In the genomic region with DNA sequence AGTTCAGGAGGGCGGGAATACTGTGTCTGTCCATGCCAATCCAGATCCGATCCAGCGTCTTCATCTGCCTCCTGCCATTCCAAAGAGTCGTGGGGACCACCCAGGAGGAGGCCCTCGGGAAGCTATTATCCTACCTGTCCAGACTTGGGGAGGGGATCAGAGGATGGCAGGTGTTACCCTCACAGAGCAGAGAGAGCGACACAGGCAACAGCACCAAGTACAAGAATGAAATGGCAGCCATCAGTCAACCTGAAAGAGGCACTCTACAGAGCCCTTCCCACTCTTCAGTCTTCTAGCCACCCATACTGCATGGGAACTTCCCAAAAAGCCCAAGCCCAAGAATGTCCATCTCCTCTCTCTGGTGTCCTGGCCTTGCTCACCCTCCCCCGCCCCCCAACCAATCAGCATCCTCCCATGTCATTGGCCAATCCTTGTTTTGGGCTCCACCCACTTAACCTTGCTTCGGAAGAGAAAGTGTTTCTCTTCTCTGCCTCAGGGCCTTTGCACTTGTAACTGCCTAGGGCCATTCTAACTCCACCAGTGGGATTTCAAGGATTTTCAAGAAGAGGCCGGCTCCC, we compare ENCODE assay signal across 8 mouse cellular contexts. TPM values are rescaled to one million over a fixed set of nuclear protein-coding genes. Genes with fewer than 3 reads are reported as not detected.
A peak's percentile ranks its signal among the peaks of the same experiment; 100 is the strongest.
DNase-seq lines count a peak whose midpoint lies in the region; ATAC-seq and TF ChIP-seq lines count a peak whose summit lies in the region.

No protein-coding gene starts in this region.

- peak overlapping the region; percentile 81 for H3K27ac ChIP-seq in heart, embryonic 10.5 days
- H3K27ac ChIP-seq in MEL (ENCODE audit: control insufficient read depth, low read depth, low read length), result peak overlapping the region; percentile 56
- H3K27ac ChIP-seq in hindbrain, embryonic 12.5 days, result no peak overlapping the region
- no peak overlapping the region for H3K27ac ChIP-seq in midbrain, embryonic 11.5 days (ENCODE audit: low read depth, low read length)

- peaks cover 19% of the 10 kb centered on the region for H3K79me2 ChIP-seq in MEL (ENCODE audit: control insufficient read depth, insufficient read depth, low read length, poor library complexity)

- H3K9ac ChIP-seq in MEL (ENCODE audit: control insufficient read depth, low read depth, low read length, poor library complexity, severe bottlenecking), result peak overlapping the region; percentile 43
- peak overlapping the region; percentile 53; the same call in 1 of the 2 replicates for H3K9ac ChIP-seq in hindbrain, embryonic 12.5 days
- peak overlapping the region; percentile 56 for H3K9ac ChIP-seq in midbrain, embryonic 11.5 days (ENCODE audit: low read length)

- TF ChIP-seq RAD21 in MEL (IDR thresholded peaks at IDR 0.05; ENCODE audit: low read depth, low read length), result no peak

- peaks cover 76% of the 10 kb centered on the region for H3K27me3 ChIP-seq in heart, embryonic 10.5 days (ENCODE audit: insufficient read depth, poor library complexity, severe bottlenecking)
- H3K27me3 ChIP-seq in MEL (ENCODE audit: control insufficient read depth in 1 of 2, insufficient read depth in 2 of 2, low read length in 2 of 2), result no peaks in the 10 kb centered on the region
- H3K27me3 ChIP-seq in hindbrain, embryonic 12.5 days, result peaks cover 52% of the 10 kb centered on the region
- H3K27me3 ChIP-seq in midbrain, embryonic 11.5 days (ENCODE audit: control insufficient read depth, insufficient read depth, low read length), result peaks cover 38% of the 10 kb centered on the region

- H3K9me3 ChIP-seq in heart, embryonic 10.5 days, result no peaks in the 10 kb centered on the region
- H3K9me3 ChIP-seq in MEL (replicated peaks; ENCODE audit: insufficient read depth, low read length), result no peaks in the 10 kb centered on the region
- H3K9me3 ChIP-seq in hindbrain, embryonic 12.5 days (replicated peaks), result no peaks in the 10 kb centered on the region
- H3K9me3 ChIP-seq in midbrain, embryonic 11.5 days (ENCODE audit: control insufficient read depth, low read length), result no peaks in the 10 kb centered on the region

- peaks cover 28% of the 10 kb centered on the region for H3K4me1 ChIP-seq in heart, embryonic 10.5 days
- peaks cover 16 to 53% of the 10 kb centered on the region in 2 experiments for H3K4me1 ChIP-seq in MEL (ENCODE audit: control insufficient read depth in 1 of 2, insufficient read depth in 2 of 2, low read length in 2 of 2)
- peaks cover 19% of the 10 kb centered on the region for H3K4me1 ChIP-seq in hindbrain, embryonic 12.5 days
- H3K4me1 ChIP-seq in midbrain, embryonic 11.5 days (ENCODE audit: control insufficient read depth, insufficient read depth, low read length), result peaks cover 6% of the 10 kb centered on the region

- no peak for TF ChIP-seq POLR2A in MEL (IDR thresholded peaks at IDR 0.05; ENCODE audit: control insufficient read depth in 1 of 2, insufficient read depth in 1 of 2, low read depth in 1 of 2, low read length in 2 of 2, poor library complexity in 1 of 2)

- DNase-seq in heart, embryonic 10.5 days (ENCODE audit: low spot score), result no peak
- no peak for DNase-seq in heart, postnatal 4 days
- peak; percentile 71 for DNase-seq in MEL (ENCODE audit: low read depth, low spot score)
- peak; percentile 91 for DNase-seq in midbrain, embryonic 11.5 days (ENCODE audit: low spot score, missing footprints)
- no peak for DNase-seq in layer of hippocampus, adult 9-10 months (ENCODE audit: low spot score)
- DNase-seq in testis, postnatal 10 days (ENCODE audit: low spot score), result no peak
- no peak for DNase-seq in gastrocnemius, adult 18-20 months (ENCODE audit: low spot score)

- peak; percentile 15; the same call in 1 of the 2 replicates for ATAC-seq in hindbrain, embryonic 12.5 days (ENCODE audit: low FRiP score)
- ATAC-seq in midbrain, embryonic 11.5 days (ENCODE audit: low FRiP score), result peak; percentile 54

- no peak for TF ChIP-seq EP300 in MEL (IDR thresholded peaks at IDR 0.05; ENCODE audit: low read depth in 1 of 2, low read length in 2 of 2)

- H3K4me2 ChIP-seq in hindbrain, embryonic 12.5 days (replicated peaks), result peak overlapping the region; percentile 97
- H3K4me2 ChIP-seq in midbrain, embryonic 11.5 days, result peak overlapping the region; percentile 97

- H3K36me3 ChIP-seq in heart, embryonic 10.5 days, result no peaks in the 10 kb centered on the region
- peaks cover 0 to 34% of the 10 kb centered on the region in 2 experiments; a peak in 2 of 4 replicates for H3K36me3 ChIP-seq in MEL (ENCODE audit: control insufficient read depth in 1 of 2, insufficient read depth in 2 of 2, low read length in 2 of 2)
- no peaks in the 10 kb centered on the region for H3K36me3 ChIP-seq in hindbrain, embryonic 12.5 days
- H3K36me3 ChIP-seq in midbrain, embryonic 11.5 days (ENCODE audit: control insufficient read depth, insufficient read depth, low read length), result no peaks in the 10 kb centered on the region

- TF ChIP-seq CTCF in MEL (IDR thresholded peaks at IDR 0.05 in 2 of 3, conservative IDR thresholded peaks at IDR 0.05 in 1 of 3; ENCODE audit: control insufficient read depth in 1 of 3, insufficient read depth in 1 of 3, low read depth in 2 of 3, low read length in 3 of 3, poor library complexity in 1 of 3, severe bottlenecking in 1 of 3), result no peak

- 20% methylated on average over 9 of the region's 9 CpGs for WGBS in heart, embryonic 10.5 days
- 11% methylated on average over 9 of the region's 9 CpGs for WGBS in hindbrain, embryonic 12.5 days
- 15% methylated on average over 9 of the region's 9 CpGs for WGBS in midbrain, embryonic 11.5 days

- peak overlapping the region; percentile 84 for H3K4me3 ChIP-seq in heart, embryonic 10.5 days
- H3K4me3 ChIP-seq in MEL (ENCODE audit: control insufficient read depth in 1 of 2, insufficient read depth in 1 of 2, low read depth in 2 of 2, low read length in 2 of 2), result peak overlapping the region; percentile 50 to 77
- peak overlapping the region; percentile 56 for H3K4me3 ChIP-seq in hindbrain, embryonic 12.5 days
- H3K4me3 ChIP-seq in midbrain, embryonic 11.5 days (ENCODE audit: low read depth, low read length), result peak overlapping the region; percentile 58

TF ChIP-seq in MEL, 35 proteins besides CTCF, POLR2A, EP300 and RAD21:
- TF ChIP-seq MXI1 (IDR thresholded peaks at IDR 0.05; ENCODE audit: low read depth, low read length), result no peak
- TF ChIP-seq ZC3H11A (IDR thresholded peaks at IDR 0.05; ENCODE audit: low read depth, low read length), result no peak
- TF ChIP-seq MAZ (IDR thresholded peaks at IDR 0.05; ENCODE audit: low read depth, low read length), result peak; percentile 65
- TF ChIP-seq MAX (IDR thresholded peaks at IDR 0.05; ENCODE audit: low read length), result no peak
- TF ChIP-seq E2F4 (IDR thresholded peaks at IDR 0.05; ENCODE audit: borderline replicate concordance, low read depth, low read length), result no peak
- TF ChIP-seq ZMIZ1 (IDR thresholded peaks at IDR 0.05; ENCODE audit: low read depth, low read length), result 0 out of 2 replicates have a peak, but pooled peaks have one; percentile 6
- no peak for TF ChIP-seq MEF2A (IDR thresholded peaks at IDR 0.05; ENCODE audit: extremely low read depth, insufficient replicate concordance, low read depth, low read length, poor library complexity, severe bottlenecking)
- no peak for TF ChIP-seq RCOR1 (IDR thresholded peaks at IDR 0.05; ENCODE audit: low read depth, low read length)
- TF ChIP-seq TCF12 (IDR thresholded peaks at IDR 0.05; ENCODE audit: low read depth, low read length), result no peak
- peak; percentile 14 for TF ChIP-seq HCFC1 (IDR thresholded peaks at IDR 0.05; ENCODE audit: low read depth, low read length)
- no peak for TF ChIP-seq USF1 (IDR thresholded peaks at IDR 0.05; ENCODE audit: low read depth, low read length)
- TF ChIP-seq GATA1 (IDR thresholded peaks at IDR 0.05; ENCODE audit: low read depth, low read length), result no peak
- TF ChIP-seq GABPA (IDR thresholded peaks at IDR 0.05; ENCODE audit: low read depth, low read length), result no peak
- no peak; the same call in 1 of the 2 replicates for TF ChIP-seq POLR2AphosphoS2 (IDR thresholded peaks at IDR 0.05; ENCODE audit: low read length)
- no peak for TF ChIP-seq JUND (IDR thresholded peaks at IDR 0.05; ENCODE audit: low read depth, low read length)
- no peak for TF ChIP-seq MYB (IDR thresholded peaks at IDR 0.05; ENCODE audit: low read depth, low read length)
- TF ChIP-seq KAT2A (conservative IDR thresholded peaks at IDR 0.05; ENCODE audit: low read depth, low read length), result no peak
- no peak for TF ChIP-seq MYC (IDR thresholded peaks at IDR 0.05; ENCODE audit: low read depth, low read length)

RNA-seq across cellular contexts. Expression of a gene that starts 0.7 kb away (rescaled TPM):
- 0.21 and 0.41 TPM in 2 replicates for polyA plus RNA-seq in heart, embryonic 10.5 days (2016; fragmentation: Nextera tagmentation; extraction: Ambion mirVana)
- 1 to 10 TPM; 7.3 to 7.8 TPM for total RNA-seq in heart, postnatal 4 days (2021)
- 4.9 and 7.9 TPM in 2 replicates for total RNA-seq in MEL (2012; rRNA removed)
- 10 to 100 TPM in 1 of 2 experiments, not detected in 1; 10.7 TPM for polyA plus RNA-seq in MEL (2012; ENCODE audit: insufficient read depth in 1 of 2, insufficient read length in 2 of 2, low read depth in 1 of 2, low replicate concordance in 2 of 2, missing spikeins in 1 of 2)
- 0.21 and 0.47 TPM in 2 replicates for polyA plus RNA-seq in hindbrain, embryonic 12.5 days (2016; fragmentation: Nextera tagmentation; extraction: Ambion mirVana)
- polyA plus RNA-seq in midbrain, embryonic 11.5 days (2014; fragmentation: Nextera tagmentation; extraction: Ambion mirVana), result 0.10 TPM in 1 of 2 replicates, not detected in the other
- total RNA-seq in gastrocnemius, adult 18-20 months (2021), result 1 to 10 TPM; 3.6 to 4.3 TPM

RNA-seq across cellular contexts. Expression of a gene that starts 22.2 kb away (rescaled TPM):
- 253 and 312 TPM in 2 replicates for polyA plus RNA-seq in heart, embryonic 10.5 days (2016; fragmentation: Nextera tagmentation; extraction: Ambion mirVana)
- 10 to 100 TPM; 81.2 to 82.0 TPM for total RNA-seq in heart, postnatal 4 days (2021)
- total RNA-seq in MEL (2012; rRNA removed), result 95.8 and 108 TPM in 2 replicates
- polyA plus RNA-seq in MEL (2012; ENCODE audit: insufficient read depth in 1 of 2, insufficient read length in 2 of 2, low read depth in 1 of 2, low replicate concordance in 2 of 2, missing spikeins in 1 of 2), result 100 to 1,000 TPM in 1 of 2 experiments, not detected in 1; 291 TPM
- 149 and 157 TPM in 2 replicates for polyA plus RNA-seq in hindbrain, embryonic 12.5 days (2016; fragmentation: Nextera tagmentation; extraction: Ambion mirVana)
- polyA plus RNA-seq in midbrain, embryonic 11.5 days (2014; fragmentation: Nextera tagmentation; extraction: Ambion mirVana), result 186 and 197 TPM in 2 replicates
- total RNA-seq in gastrocnemius, adult 18-20 months (2021), result 10 to 100 TPM; 54.6 to 57.3 TPM

Comparison
In these comparisons a context has a peak if more than half of its experiments do, and no peak if none do; other contexts are left out.
1. DNase-seq: peak in MEL (single experiment) and midbrain, embryonic 11.5 days (single experiment); none in heart, embryonic 10.5 days (single experiment), heart, postnatal 4 days (single experiment), layer of hippocampus, adult 9-10 months (single experiment), testis, postnatal 10 days (single experiment) and gastrocnemius, adult 18-20 months (single experiment).
2. H3K27ac ChIP-seq: peak in heart, embryonic 10.5 days (single experiment) and MEL (single experiment); none in hindbrain, embryonic 12.5 days (single experiment) and midbrain, embryonic 11.5 days (single experiment).
3. Peak in every context shown above with its lines, with median percentiles within 50 percentile points of each other: H3K4me3 ChIP-seq and H3K9ac ChIP-seq.